Mouse (Mus musculus): Measurements from ENCODE around the gene Scaf11.
A peak's percentile ranks its signal among the peaks of the same experiment; 100 is the strongest.

Gene Scaf11

DNA sequence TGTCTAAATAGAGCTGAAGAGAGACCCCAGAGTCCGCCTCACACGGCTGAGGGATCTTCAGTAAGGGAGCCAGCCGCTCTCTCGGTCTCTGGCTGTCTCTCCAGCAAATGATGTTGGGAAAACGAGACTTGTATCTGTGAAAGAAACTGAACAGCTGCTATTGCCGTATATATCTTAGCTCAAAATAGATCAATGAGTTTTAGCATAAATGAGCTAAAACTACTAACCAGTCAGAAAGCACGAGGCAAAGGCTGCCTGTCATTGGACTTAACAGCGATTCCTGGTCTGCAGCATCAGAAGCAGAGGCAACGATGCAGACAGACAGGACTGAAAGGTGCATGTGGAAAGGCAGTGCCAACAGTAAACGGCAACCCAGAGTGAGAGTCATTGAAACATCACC is 62.3 kb downstream of the Scaf11 start:
- DNase-seq (ENCODE audit: low spot score in 2 of 2): peak in 1 of 2 experiments; percentile 16

DNA sequence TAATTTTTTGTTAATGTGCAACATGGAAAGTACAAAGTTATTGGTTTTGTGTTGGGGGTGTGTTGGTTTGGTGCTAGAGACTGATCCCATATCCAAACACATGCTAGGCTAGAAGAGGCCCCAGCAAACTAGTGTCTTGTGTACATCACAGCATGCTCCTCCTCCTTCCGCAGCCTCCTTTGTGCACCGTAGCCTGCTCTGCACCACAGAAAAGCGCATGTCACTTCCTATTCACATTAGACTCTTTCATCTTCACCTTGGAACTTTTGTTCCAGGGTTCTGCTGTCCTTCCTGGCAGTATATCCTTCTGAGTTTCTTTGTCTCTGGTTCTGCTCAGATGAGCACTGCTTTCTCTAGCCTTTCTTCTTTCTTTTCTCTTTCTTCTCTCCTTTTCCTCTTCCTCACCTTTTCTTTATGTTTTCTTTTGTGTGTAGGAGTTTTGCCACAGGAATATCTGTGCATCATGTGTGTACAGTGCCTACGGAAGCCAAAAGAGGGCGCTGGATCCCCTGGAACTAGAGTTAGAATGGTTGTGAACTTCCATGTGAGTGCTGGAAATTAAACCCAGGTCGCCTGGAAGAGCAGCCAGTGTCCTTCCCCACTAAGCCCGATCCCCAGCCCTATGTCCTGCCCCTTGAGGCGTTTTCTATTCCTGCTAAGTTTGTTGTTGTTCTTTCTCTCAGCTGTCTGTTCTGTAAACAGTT is 63.9 kb downstream of the Scaf11 start:
- DNase-seq (ENCODE audit: low spot score in 2 of 2): no peak

DNA sequence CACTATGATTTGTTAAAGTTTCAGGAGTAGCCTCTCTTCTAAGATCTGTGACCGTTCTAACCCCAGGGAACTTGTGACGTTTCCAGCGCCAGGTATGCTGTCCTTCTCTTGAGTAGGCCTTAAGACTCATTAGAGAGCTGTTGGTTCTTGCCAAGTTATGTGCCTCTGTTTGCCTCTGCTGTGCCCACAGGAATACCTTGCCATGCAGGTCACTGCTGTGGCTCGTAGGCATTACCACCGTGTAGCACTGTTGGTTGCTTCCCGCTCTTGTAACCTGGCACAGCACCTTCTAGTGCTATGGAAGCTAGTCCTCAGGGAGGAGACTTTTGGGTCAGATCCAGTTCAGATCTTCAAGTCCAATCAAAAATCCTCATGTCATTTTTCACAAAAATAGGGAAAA is 65.6 kb downstream of the Scaf11 start:
- DNase-seq (ENCODE audit: low spot score in 2 of 2): no peak

DNA sequence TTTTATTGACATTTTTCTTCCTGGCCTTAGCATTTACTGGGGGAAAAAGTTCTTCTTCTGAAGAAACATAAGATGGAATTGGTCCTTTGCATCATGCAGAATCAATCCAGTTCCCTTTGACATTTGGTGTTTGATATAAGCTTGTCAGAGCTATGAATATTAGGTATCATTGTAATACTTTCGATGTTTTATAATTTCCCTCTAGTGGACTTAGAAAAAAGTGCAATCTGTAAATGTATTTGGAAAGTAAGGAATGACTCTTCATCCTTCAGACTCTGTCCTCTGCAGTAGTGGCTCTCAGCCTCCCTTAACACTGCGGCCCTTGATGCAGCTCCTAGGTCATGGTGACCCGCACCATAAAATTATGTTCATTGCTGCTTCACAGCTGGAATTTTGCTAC is 67.8 kb downstream of the Scaf11 start:
- no peak for DNase-seq (ENCODE audit: low spot score in 2 of 2)

DNA sequence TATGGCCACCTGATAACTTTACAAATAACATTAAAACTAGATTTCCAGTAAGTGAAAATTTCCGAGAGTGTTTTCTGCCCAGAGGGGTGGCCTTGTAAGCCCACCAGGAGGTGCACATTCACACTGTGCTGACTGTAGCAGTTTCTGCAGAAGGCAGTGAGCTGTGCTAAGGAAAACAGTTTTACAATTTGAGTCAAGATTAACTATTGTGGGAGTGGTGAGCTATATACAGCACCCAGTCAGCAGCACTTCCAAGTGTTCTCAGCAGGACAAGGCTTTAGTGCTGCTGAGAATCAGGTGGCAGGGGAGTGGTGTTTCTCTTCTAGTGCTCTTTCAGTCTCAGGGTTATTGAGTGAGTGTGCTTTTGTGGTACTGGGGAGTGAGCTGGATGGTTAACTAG is 72.1 kb downstream of the Scaf11 start:
- DNase-seq (ENCODE audit: low spot score in 2 of 2): peak in 1 of 2 experiments; percentile 18

DNA sequence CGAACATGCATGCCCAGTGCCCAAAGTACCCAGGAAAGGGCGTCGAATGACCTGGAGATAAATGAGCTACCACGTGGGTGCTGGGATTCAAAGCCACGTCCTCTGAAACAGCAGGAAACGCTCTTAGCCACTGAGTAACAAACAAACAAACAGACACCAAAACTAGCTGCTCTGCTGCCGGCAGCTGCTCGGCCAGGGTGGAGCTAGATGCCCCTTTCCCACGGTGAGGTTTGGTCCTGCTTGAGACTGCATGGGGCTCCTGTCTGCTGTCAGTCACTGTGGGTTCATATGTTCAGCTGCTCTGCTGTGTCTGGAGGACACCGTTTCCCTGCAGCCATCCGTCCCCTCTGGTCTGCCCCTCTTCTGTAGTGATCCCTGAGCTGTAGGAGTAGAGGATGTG is 78.4 kb downstream of the Scaf11 start:
- DNase-seq (ENCODE audit: low spot score in 2 of 2): no peak

DNA sequence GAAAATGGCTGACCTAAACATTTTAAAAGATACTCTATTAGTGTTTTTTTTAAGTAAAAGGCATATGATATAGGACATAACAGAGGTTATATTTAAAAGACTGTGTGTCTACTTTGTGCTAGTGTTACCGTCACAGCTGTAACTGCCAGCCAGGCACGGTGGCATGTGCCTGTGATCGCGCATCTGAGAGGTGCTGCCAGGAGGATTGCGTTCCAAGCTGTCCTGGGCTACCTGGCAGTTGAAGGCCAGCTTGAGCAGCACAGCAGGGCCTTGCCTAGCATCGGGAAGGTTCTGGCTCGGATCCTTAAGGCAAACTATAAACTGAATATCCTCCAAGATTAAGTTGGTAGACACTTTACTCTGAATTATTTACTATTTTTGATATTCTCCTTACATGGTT is 82.9 kb downstream of the Scaf11 start:
- DNase-seq (ENCODE audit: low spot score in 2 of 2): no peak

DNA sequence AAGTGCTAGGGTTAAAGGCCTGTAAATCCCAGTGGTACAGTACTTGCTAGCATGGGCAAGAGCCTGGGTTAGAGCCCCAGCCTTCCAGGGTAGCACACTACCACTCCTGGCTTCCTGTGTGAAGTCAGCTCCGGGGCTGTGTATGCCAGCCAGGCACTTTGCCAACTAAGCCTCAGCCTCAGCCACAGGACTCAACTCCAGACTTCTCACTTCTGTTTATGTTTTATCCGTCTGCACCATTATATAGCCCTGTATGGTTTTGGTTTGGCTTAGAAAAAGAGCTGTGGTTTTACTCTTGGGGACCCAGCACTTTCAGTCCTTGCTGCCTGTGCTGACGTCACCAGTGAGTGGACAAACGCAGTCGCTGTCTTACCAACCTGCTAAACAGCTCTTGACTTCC is 83.4 kb downstream of the Scaf11 start:
- no peak for DNase-seq (ENCODE audit: low spot score in 2 of 2)

DNA sequence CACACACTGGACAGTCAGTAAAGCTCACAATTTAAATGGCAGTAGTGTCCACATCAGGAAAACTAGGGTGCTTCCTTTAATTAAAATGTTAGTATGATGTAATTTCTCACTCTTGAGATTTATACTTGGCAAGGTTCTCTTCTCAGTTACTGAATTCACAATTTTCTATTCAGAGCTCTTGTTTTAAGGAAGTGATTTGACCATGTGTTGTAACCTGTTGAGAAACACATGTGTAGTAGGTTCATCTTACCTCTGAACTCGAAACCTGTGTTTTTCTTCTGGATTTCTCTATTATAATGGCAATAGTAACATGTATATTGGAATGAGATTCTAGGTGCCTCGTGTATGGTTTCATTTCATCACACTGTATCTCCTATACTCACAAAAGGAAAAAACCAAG is 84.4 kb downstream of the Scaf11 start:
- DNase-seq (ENCODE audit: low spot score in 2 of 2): no peak

DNA sequence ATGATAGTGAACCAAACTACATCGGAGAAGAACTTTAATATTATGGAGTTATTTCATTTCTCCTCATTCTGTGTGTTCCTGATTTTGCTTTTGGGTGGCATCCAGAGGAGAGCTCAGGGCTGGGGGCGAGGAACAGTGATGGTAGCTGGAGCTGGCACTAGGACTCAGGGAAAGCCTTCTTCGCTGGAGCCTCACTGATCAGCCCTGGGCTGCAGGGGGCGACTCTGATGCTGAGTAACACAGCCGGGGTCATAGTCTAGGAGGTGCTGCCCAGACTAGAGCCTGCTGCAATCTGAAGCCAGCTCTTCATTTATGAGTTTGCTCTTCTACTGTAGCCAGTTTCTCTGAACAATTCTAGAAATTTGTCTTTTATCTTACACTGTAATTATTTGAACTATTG is 87.5 kb downstream of the Scaf11 start:
- no peak for DNase-seq (ENCODE audit: low spot score in 2 of 2)

DNA sequence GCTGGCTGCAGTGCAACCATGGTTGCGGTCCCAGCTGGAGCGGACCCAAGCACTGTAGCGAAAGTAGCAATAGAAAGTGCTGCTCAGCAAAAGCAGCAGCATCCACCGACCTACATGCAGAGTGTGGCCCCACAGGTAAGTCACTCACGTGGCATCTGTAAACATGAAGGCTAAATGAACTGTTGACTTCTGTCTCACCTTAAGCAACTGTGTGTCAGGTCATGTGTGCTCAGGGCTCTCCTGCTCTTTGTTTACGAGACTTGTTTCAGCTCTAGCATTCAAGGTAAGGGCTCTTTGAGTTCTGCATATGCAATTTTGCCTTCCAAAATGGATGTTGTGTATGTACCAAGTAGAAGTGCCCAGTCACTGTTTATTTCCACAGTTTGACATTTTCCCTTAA is 88.0 kb downstream of the Scaf11 start:
- no peak for DNase-seq (ENCODE audit: low spot score in 2 of 2)

DNA sequence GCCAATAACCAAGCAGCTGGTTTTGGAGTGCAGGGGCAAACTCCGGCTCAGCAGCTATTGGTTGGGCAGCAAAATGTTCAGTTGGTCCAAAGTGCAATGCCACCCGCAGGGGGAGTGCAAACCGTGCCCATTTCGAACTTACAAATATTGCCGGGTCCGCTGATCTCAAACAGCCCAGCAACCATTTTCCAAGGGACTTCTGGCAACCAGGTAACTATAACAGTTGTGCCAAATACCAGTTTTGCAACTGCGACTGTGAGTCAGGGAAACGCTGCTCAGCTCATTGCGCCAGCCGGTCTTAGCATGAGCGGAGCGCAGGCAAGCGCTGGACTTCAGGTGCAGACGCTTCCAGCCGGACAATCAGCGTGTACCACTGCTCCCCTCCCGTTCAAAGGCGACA is 89.3 kb downstream of the Scaf11 start:
- DNase-seq (ENCODE audit: low spot score in 2 of 2): no peak

DNA sequence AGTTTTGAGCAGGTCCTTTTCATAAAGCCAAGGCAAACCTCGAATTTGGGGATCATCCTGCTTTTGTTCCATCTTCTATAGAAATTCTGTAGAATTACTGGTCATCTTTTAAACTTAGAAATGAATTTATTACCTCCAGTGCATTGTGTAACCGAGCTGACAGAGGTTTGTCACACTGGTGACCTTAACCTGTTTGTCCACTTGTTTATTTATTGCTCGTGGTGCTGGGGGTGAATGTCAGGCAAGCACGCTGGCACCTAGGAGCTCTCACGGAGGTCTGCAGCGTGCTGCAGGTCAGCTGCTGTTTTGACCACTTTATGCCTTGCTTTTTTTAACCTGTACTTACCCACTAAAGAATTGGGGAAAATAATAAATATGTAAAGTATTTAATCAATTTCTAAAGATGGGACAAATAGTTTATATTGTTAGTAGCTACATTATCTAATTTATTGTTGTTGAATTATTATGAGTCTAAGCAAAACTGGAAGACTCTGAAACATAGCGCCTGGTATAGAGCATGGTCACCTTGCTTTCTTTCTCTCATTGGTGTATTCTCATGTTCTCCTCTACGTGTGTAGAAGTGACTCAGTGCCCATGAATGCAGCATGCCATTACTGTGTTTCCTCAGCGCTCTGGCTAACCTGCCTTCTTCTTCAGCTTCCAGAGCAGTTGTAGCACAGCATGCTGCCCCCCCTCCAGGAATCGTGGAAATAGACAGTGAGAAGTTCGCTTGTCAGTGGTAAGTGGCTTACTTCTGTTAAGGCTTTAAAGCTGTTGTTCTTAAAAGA is 94.3 kb downstream of the Scaf11 start:
- DNase-seq (ENCODE audit: low spot score in 2 of 2): no peak

DNA sequence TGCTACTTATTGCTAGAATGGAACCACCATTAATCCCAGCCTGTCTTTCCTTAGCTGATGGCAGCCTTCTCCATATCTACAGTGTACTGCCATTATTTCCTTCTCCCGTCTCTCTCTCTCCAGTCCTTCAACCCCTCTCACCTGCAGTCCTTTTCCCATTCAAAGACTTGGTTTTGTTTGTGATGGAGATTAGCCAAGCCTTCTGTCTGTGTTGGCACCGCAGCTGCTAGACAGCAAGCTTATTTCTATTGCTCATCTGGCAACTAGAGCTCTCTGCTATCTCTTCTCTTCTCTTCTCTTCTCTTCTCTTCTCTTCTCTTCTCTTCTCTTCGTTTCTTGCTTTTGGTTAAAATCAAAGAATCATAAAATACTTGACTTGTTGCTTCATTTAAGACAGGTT is 95.3 kb downstream of the Scaf11 start:
- no peak for DNase-seq (ENCODE audit: low spot score in 2 of 2)
